Mouse (Mus musculus): Measurements from ENCODE around the gene Trappc6a.

The Trappc6a gene

GRCm38 (mm10) chr7:19561431-19561764, 53.2 kb downstream of the Trappc6a start:
- 2% methylated on average over 11 of the region's 11 CpGs for WGBS

GRCm38 (mm10) chr7:19561765-19562642, 53.8 kb downstream of the Trappc6a start:
- WGBS, result under 1% methylated on average over 102 of the region's 102 CpGs

- WGBS, result 1% methylated on average over 19 of the region's 19 CpGs
These were observed 54.6 kb downstream of the Trappc6a start, which contains the start of gene Ppp1r37 for GRCm38 (mm10) chr7:19562643-19563410. TSS of gene Ppp1r37 (minus strand) at chr7:19563076.

GRCm38 (mm10) chr7:19563884-19564283, 55.7 kb downstream of the Trappc6a start:
- WGBS, result 94% methylated on average over 3 of the region's 3 CpGs

- WGBS, result 89% methylated on average over 4 of the region's 4 CpGs
These were observed 56.3 kb downstream of the Trappc6a start for GRCm38 (mm10) chr7:19564455-19564854.
